Mouse (Mus musculus): Measurements from ENCODE around the gene Itga6. TPM values are rescaled to one million over a fixed set of nuclear protein-coding genes. Genes with fewer than 3 reads are reported as not detected.
A peak's percentile ranks its signal among the peaks of the same experiment; 100 is the strongest.

Gene Itga6
- polyA plus RNA-seq, 1 experiment from 2014 or later: 84.8 TPM

DNA sequence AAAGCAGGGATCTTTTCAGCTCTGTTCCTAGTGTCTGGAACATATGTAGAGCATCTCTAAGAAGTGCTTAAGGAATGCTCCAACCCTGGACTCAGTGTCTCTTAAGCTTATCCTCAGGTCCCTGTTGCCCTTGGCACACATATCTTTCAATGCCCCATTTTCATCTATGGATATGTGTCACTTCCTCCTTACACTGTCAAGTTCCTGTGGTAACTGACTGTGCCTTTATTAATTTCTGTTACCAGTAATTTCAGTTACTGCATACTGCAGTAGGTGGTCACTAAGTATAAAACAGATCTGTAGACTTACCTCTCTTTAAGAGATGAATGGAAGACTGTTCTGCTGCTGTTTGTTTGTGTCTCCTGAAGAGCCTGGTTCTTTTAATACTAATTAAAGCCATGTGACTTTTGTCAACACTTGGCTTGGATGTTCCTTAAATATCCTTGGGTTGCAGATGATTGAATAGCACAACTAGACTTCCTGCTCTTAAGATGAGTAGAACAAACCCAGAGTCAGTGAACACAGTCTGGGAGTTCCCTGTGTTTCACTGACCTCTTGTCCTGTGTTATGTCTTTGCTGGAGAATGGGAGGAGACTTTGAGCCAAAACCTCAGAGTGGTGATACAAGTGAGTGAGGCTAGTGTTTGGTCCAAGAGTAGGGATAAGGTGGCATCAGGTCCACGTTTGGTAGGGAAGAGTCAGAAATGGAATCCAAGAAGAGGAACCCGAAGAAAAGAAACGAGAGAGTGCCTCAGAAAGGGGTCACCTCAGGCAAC is 19.7 kb downstream of the Itga6 start:
- no peak overlapping the region for H3K4me3 ChIP-seq (ENCODE audit: inconsistent target)
- no peaks in the 10 kb centered on the region for H3K36me3 ChIP-seq (ENCODE audit: inconsistent target)
- WGBS (ENCODE audit: missing documents): 62% methylated on average over 3 of the region's 3 CpGs
- no peaks in the 10 kb centered on the region for H3K79me2 ChIP-seq (ENCODE audit: inconsistent target)
- H3K27ac ChIP-seq: peak overlapping the region; percentile 28

- Histone ChIP-seq H3K79me2 (ENCODE audit: inconsistent target) (no peaks in the 10 kb centered on the region), H3K4me3 (ENCODE audit: inconsistent target) (no peak overlapping the region), H3K27ac (no peak overlapping the region), H3K36me3 (ENCODE audit: inconsistent target) (no peaks in the 10 kb centered on the region)
- 94% methylated on average over 5 of the region's 5 CpGs for WGBS (ENCODE audit: missing documents)
These were observed 20.6 kb downstream of the Itga6 start for GRCm38 (mm10) chr2:71766007-71766406.

- 93% methylated on average over 6 of the region's 6 CpGs for WGBS (ENCODE audit: missing documents)
- no peaks in the 10 kb centered on the region for H3K79me2 ChIP-seq (ENCODE audit: inconsistent target)
- H3K4me3 ChIP-seq (ENCODE audit: inconsistent target): no peak overlapping the region
- no peak overlapping the region for H3K27ac ChIP-seq
- H3K36me3 ChIP-seq (ENCODE audit: inconsistent target): no peaks in the 10 kb centered on the region
These were observed 21.7 kb downstream of the Itga6 start for GRCm38 (mm10) chr2:71767019-71767610.

GRCm38 (mm10) chr2:71771762-71772161 is 26.3 kb downstream of the Itga6 start:
- H3K36me3 ChIP-seq (ENCODE audit: inconsistent target): no peaks in the 10 kb centered on the region
- H3K79me2 ChIP-seq (ENCODE audit: inconsistent target): no peaks in the 10 kb centered on the region
- WGBS (ENCODE audit: missing documents): 61% methylated on average over 4 of the region's 4 CpGs
- H3K4me3 ChIP-seq (ENCODE audit: inconsistent target): no peak overlapping the region
- H3K27ac ChIP-seq: no peak overlapping the region

DNA sequence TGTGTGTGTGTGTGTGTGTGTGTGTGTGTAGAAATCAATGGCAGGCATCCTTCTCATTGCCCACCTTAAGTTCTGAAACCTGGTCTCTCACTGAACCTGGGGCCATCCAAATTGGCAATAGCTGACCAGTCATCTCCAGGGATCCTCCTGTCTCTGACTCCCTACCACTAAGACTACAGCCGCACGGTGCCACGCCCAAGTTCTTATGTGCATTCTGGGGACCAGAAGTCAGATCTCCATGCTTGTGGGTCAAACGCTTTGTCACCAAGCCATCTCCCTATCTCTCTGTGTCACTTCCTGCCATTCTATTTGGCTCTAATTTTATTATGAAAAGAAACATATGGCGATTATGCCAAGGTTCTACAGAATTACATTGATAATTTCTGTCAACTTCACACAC is 28.3 kb downstream of the Itga6 start:
- Histone ChIP-seq H3K79me2 (ENCODE audit: inconsistent target) (no peaks in the 10 kb centered on the region), H3K36me3 (ENCODE audit: inconsistent target) (no peaks in the 10 kb centered on the region)
- 99% methylated on average over 5 of the region's 5 CpGs for WGBS (ENCODE audit: missing documents)

GRCm38 (mm10) chr2:71774246-71774951 is 29.0 kb downstream of the Itga6 start:
- no peak overlapping the region for H3K27ac ChIP-seq
- no peaks in the 10 kb centered on the region for H3K36me3 ChIP-seq (ENCODE audit: inconsistent target)
- 85% methylated on average over 10 of the region's 10 CpGs for WGBS (ENCODE audit: missing documents)
- no peaks in the 10 kb centered on the region for H3K79me2 ChIP-seq (ENCODE audit: inconsistent target)
- H3K4me3 ChIP-seq (ENCODE audit: inconsistent target): no peak overlapping the region

More for the DNA sequence above, 28.3 kb downstream of the Itga6 start:
- Histone ChIP-seq H3K4me3 (ENCODE audit: inconsistent target) (no peak overlapping the region), H3K27ac (no peak overlapping the region)

- H3K36me3 ChIP-seq (ENCODE audit: inconsistent target): no peaks in the 10 kb centered on the region
- no peak overlapping the region for H3K27ac ChIP-seq
- 84% methylated on average over 9 of the region's 9 CpGs for WGBS (ENCODE audit: missing documents)
- H3K79me2 ChIP-seq (ENCODE audit: inconsistent target): no peaks in the 10 kb centered on the region
- H3K4me3 ChIP-seq (ENCODE audit: inconsistent target): no peak overlapping the region
These were observed 29.8 kb downstream of the Itga6 start for GRCm38 (mm10) chr2:71775201-71775611.

DNA sequence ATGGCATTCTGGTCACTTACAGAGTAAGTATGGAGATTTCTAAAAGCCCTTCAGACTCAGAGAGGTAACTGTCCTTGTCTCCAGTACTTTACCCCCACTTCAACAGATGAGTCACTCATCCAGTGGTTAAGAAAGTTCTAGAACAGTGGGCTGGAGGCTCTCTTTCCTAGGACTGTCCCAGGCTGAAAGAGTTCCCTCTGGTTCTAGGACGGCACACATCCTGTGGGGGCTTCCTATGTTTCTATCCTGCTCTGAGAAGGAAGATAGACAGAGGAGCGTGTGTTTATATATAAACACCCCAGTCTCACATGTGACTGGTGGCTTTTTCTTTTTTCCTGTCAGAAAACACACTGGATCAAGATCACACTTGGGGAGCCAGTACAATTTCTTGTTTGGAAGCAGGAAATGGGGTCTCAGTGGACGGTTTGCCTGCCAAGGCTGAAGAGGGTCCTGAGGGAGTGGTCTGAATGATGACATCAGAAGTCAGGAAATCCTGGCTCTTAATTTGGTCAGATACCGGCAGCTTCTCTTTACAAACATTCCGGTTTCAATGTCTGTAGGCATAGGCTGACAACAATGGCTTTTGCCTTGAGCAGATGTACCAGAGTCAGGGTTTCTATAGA is 34.0 kb downstream of the Itga6 start:
- no peak overlapping the region for H3K4me3 ChIP-seq (ENCODE audit: inconsistent target)
- WGBS (ENCODE audit: missing documents): 29% methylated on average over 4 of the region's 5 CpGs
- no peaks in the 10 kb centered on the region for H3K36me3 ChIP-seq (ENCODE audit: inconsistent target)
- H3K27ac ChIP-seq: no peak overlapping the region
- H3K79me2 ChIP-seq (ENCODE audit: inconsistent target): no peaks in the 10 kb centered on the region

- 86% methylated on average over 6 of the region's 6 CpGs for WGBS (ENCODE audit: missing documents)
- no peak overlapping the region for H3K4me3 ChIP-seq (ENCODE audit: inconsistent target)
- H3K27ac ChIP-seq: no peak overlapping the region
- no peaks in the 10 kb centered on the region for H3K36me3 ChIP-seq (ENCODE audit: inconsistent target)
- no peaks in the 10 kb centered on the region for H3K79me2 ChIP-seq (ENCODE audit: inconsistent target)
These were observed 34.6 kb downstream of the Itga6 start for GRCm38 (mm10) chr2:71780016-71780415.

DNA sequence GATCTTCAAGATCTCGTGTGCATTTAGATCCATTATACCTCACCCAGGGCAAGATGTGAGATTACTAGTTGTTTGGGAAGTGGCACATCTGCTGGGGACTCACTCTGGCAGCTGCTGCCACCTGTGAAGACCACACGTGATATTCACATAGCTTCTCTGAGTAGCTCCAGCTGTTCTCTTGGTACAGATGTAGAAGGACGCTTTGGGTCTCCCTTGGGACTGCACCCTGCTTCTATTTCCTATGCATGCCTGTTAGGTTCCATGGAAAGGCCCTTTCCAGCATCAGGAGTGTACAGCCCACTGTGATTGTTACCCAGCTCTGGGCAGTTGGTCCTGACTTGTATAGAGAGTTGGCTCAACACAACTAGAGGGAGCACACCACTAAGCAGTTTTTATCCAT is 39.8 kb downstream of the Itga6 start:
- 87% methylated on average over 3 of the region's 3 CpGs for WGBS (ENCODE audit: missing documents)
- H3K27ac ChIP-seq: no peak overlapping the region
- peaks cover 29% of the 10 kb centered on the region for H3K79me2 ChIP-seq (ENCODE audit: inconsistent target)
- H3K36me3 ChIP-seq (ENCODE audit: inconsistent target): no peaks in the 10 kb centered on the region
- no peak overlapping the region for H3K4me3 ChIP-seq (ENCODE audit: inconsistent target)

DNA sequence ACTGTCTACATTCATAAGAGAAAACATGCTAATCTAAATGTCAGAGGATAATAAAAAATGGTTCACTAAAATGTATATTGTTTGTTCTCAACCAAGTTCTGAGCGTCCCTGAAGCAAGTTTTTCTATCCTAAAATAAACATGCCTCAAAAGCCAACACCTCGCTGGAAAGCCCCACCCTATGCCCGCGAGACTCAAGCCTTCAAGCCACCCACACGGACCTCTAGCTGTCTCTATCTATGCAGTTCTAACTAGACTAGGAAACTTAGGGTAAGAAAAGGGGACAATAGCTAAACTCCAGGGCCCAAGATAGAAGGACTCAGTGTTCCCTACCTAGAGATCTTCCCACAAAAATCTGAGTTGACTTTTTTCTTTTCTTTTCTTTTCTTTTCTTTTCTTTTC is 40.6 kb downstream of the Itga6 start:
- no peak overlapping the region for H3K4me3 ChIP-seq (ENCODE audit: inconsistent target)
- WGBS (ENCODE audit: missing documents): 67% methylated on average over 5 of the region's 5 CpGs
- H3K27ac ChIP-seq: no peak overlapping the region
- no peaks in the 10 kb centered on the region for H3K36me3 ChIP-seq (ENCODE audit: inconsistent target)
- peaks cover 37% of the 10 kb centered on the region for H3K79me2 ChIP-seq (ENCODE audit: inconsistent target)

GRCm38 (mm10) chr2:71786591-71787155 is 41.3 kb downstream of the Itga6 start:
- no peak overlapping the region for H3K27ac ChIP-seq
- 2% methylated on average over 49 of the region's 61 CpGs for WGBS (ENCODE audit: missing documents)

DNA sequence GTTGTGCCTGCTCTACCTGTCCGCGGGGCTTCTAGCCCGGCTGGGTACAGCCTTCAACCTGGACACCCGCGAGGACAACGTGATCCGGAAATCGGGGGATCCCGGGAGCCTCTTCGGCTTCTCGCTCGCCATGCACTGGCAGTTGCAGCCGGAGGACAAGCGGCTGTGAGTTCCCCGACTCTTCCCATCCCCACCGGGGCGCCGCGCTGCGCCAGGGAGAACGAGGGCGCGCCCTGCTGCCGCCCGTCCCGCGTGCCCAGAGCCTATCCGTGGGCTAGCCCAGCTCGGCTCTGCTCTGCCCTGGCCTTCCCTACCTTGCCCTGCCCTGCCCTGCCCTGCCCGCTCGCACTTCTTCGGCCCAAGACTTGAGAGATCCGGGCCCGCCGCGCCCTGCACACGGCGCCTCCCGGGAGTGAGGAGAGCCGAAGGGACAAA is 41.8 kb downstream of the Itga6 start:
- Histone ChIP-seq H3K36me3 (ENCODE audit: inconsistent target) (no peaks in the 10 kb centered on the region), H3K79me2 (ENCODE audit: inconsistent target) (peaks cover 48% of the 10 kb centered on the region), H3K27ac (peak overlapping the region; percentile 25; the same call in 1 of the 2 replicates), H3K4me3 (ENCODE audit: inconsistent target) (peak overlapping the region; percentile 77)
- WGBS (ENCODE audit: missing documents): under 1% methylated on average over 38 of the region's 40 CpGs

More at GRCm38 (mm10) chr2:71786591-71787155, 41.3 kb downstream of the Itga6 start:
- H3K36me3 ChIP-seq (ENCODE audit: inconsistent target): no peaks in the 10 kb centered on the region
- peak overlapping the region; percentile 77 for H3K4me3 ChIP-seq (ENCODE audit: inconsistent target)
- H3K79me2 ChIP-seq (ENCODE audit: inconsistent target): peaks cover 43% of the 10 kb centered on the region

Measured in macrophage (primary cell).